Mouse (Mus musculus) testis, postnatal 14 days (tissue): Measurements from ENCODE around the gene Eepd1.

ENCODE experiments used
- DNase-seq: peaks from one replicate; pipeline ENCODE4 v3.0.0; 2021; ENCODE audit warnings: low spot score

Eepd1 gene

DNA sequence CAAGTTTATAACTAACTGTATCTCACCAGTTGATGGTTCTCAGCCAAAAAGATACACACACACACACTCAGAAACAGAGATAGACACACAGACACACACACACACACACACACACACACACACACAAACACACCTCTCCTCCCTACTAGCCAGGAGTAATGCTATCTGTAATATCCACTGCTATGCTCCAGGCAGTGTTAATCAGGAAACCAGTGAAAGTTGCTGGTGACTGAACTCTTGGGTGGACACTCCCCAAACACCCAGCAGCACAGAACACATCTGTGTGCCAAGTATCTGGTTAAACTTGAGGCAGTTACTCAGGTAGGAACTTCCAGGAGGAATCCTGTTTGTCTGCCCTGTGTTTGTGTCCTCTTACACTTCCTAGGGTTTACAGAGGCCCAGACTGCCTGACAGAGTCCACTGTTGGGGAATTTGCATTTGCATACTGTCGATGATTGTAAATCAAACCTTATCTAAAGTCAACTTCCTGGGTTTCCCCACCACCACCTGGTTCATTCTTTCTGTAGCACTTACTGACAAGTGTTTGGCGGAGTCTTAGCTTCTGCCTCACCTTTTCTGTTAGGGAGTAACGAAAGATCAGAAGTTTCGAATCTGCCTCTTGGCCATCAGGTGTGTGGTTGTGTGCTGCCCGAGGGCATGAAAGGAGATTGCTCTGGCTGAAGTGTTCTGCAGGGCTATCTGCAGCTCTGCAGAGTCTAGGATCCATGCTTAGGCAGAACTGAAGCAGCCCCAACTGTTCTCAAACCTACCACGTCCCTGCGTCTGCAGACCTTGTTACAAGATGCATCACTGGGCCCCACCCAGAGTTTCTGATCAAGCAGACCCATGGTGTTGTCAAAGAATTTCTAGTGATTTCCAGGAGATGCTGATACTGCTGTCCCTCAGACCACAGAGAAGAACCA is 97.6 kb downstream of the Eepd1 start:
- DNase-seq, result no peak

DNA sequence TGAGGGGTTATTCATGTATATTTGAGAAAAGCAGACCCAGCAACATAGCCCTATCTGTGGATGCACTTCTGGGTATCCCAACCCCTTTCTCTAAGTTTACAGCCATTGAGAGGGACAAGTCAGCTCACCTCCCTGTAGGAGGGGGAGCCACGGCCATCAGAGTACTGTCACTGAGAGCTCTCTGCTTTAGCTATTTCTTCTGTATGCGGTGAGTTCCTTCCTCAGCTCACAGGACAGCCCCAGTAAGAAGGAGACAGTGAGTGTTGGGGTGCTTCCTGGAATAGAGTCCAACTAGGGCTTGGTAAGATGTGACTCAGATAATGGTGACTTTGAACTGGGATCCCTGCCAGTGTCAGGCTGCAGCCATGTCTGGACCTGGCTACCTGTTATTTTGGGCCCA is 102.3 kb downstream of the Eepd1 start:
- no peak for DNase-seq

DNA sequence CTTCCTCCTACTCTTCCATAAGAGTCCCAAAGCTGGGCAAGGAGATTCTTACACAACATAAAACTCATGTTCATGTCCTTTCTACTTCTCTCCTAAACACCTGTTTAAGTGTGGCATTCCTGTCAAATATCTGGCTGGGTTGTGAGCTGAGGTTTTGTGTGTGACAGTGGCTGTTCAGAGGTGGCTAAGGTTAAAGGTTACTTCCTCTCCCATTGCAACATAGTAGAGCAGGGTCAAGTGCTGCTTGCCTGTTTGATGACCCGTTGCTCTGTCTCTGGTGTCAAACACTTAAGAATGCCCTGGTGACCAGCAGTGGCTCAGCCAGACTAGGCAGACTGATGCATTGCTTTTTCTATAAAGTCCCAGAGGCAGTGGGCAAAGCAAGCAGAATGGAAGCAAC is 104.3 kb downstream of the Eepd1 start:
- DNase-seq, result no peak

DNA sequence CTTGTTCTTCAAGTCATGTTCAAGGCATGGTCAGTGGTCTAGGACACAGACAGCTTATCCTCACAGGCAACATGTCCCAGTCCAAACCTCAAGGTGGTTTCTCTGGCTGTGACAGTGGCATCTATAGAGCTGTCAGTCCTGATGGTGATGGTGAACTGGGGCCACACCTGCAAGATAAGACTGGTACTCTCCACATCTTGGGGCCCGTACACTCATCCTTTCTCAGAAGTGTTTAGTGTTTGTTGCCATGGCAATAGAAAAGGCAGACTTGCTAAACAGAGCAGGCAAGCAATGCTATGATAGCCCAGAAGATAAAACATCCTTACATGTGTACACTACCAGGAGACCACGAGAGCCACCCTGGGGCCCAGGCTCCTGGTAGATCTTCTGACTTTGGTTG is 107.2 kb downstream of the Eepd1 start:
- DNase-seq, result no peak

DNA sequence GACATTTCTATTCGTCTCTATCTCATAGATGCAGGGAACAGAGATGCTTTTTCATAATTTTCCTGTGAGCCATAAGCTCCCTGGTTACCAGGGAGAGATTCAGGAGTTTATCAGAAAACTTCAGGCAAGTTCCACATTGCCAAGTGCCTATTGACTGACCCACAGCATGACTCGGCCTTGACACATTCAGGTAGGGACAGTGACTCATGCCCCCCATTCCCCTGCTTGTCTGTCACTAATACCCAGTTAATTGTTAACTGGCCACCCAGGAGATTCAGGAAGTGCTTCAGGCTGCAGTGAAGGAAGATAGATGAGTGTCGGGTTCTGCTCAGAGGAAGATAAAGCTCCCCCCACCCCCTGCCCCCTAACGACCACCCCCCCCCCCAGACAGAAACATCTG is 109.4 kb downstream of the Eepd1 start:
- no peak for DNase-seq

DNA sequence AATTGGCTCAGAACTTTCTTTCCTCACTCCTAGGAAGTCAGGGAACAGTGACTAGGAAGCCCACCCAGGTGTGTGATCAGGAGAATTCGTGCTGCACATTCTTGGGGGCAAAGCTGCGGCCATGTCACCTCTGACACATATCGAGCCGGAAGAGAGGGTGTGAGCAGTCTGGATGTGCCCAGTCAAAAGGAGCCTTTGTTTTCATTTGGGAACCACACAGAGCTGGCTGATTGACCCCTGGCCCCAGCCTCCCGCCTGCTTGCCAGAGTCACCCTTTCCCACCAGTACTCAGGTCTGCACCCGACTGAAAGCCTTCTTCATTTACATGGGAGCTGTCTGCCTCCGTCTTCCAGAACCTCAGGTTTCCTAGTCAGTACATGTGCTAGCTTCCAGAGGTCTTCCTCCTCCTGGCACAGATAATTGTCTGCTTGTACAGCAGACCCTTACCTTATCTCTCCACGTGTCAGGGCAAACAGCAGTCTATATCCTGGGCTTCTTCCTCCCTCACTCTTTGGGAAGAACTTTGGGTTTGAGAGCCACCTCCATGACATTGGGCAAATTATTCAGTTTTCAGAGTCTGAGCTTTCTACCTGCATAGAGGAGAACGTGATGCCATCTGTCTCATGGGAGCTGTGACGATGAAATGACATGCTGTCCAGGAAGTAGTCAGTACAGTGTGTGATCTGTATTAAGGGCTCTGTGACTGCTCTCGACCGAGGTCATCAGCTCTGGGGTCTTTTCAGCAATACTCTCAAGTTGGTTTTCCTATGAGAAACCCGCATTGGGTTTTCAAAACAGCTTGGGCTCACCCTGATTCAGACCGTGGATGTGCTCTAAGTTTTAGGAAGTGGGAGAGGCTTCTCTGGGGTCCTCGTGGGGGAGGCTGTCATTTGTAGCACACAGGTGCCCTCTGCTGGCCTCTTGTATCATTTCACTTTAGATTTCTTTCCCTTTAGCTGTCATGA is 110.3 kb downstream of the Eepd1 start:
- DNase-seq, result no peak

DNA sequence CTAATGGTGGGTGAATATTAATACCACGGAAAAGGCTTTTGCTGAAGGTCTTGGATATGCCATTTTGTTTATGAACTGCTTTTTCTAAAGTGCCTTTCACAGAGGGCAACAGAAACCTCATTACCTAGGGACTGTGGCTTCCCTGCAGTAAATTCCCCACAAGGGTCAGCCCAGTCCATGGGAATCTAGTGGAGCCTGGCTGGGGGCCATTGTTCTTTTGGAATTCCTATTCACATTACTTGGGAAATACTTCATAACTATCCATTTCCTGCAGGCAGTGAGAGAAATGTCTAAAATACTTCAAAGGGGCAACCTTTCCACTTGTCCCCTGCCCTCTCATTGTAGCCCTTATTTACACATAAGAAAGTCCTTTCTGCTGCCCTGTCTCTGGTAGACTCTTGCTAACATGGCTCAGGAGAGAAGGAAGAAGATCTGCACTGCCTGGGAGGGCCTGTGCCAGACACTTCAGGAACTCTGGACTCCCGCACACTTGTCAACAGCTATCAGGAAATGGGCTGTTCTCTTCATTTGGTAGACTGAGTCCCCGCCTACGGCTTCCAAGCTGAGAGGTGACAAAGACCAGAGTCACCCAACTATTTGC is 111.1 kb downstream of the Eepd1 start:
- DNase-seq, result no peak

DNA sequence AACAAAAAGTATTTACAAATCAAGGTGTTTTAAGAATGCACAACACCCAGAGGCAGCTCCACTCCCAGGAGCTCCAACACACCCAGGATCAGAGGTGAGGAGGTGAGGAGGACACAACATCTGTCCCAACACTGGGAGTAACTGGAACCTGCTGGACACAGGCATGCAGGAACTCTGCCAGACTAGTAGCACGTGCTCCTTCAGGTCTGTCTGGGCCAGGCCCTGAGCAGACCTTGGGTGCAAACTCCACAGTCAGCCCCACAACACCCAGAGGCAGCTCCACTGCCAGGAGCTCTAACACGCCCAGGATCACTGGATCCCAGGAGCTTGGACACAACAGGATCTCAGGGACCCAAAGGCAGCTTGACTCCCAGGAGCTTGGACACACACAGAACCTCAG is 143.4 kb downstream of the Eepd1 start:
- DNase-seq, result no peak

DNA sequence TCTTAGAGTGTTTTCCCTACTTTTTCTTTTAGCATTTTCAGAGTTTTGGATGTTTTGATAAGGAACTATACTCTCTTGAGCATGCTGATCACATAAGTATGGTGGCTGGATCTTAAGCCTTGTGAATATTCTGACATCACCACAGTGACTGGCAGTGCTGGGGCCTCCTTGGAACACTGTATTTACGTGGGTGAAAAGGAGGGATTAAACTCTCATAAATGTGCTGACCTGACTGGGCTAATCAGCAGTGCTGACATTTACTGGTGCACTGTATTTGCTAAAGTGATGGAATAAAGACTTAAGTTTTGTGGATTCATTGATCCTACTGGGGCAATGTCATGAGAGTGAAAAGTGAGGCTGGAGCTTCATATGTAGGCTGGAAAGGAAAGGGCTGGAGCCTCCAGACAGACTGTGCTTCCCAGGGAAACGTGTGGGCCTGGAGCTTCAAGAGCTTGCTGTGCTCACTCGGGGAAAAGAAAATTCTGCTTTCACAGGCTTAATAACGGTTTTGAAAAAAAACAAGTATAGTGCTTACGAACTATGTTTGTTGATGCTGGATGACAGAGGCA is 148.3 kb downstream of the Eepd1 start:
- DNase-seq, result no peak
